Mouse (Mus musculus) neutrophil, adult 5-6 weeks (primary cell): ENCODE measurements around the gene Dnah17. TPM values are rescaled to one million over a fixed set of nuclear protein-coding genes. Genes with fewer than 3 reads are reported as not detected.

Experiments
- ATAC-seq: fragments of 151-379, 151-347 bp; 2 replicates; pipeline ENCODE4 v1.8.0; 2017; ENCODE audit warnings: mild to moderate bottlenecking, moderate TSS enrichment; ENCODE audit not compliant: insufficient number of reproducible peaks, poor library complexity, low FRiP score, severe bottlenecking; ENCODE audit errors: extremely low read depth
- total RNA-seq: library from RNA; stranded (forward); fragments of 200-1000 nt; gene quantifications from 2 replicates; pipeline ENCODE4 v1.2.3, GENCODE M21; 2017

Gene Dnah17
- total RNA-seq, 1 experiment from 2014 or later: 1.3 TPM

DNA sequence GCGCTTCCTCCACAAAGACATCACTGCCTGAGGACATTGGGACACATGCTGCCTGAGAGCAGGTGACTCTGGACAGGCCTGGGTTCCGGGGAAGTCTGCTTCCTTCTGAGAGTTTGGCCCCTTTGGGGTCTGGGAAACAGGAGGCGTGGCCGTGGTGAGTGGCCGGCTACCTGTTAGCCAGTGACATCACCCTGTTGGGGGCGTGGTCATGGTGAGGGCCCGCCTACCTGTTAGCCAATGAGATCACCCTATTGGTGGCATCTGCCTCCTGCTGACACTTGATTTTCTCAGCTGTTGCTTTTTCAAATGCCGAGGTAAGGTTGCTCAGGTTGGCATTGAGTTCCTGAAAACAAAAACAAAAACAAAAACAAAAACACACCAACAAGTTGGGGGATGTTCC, 80.8 kb downstream of the Dnah17 start:
- no peak for ATAC-seq

DNA sequence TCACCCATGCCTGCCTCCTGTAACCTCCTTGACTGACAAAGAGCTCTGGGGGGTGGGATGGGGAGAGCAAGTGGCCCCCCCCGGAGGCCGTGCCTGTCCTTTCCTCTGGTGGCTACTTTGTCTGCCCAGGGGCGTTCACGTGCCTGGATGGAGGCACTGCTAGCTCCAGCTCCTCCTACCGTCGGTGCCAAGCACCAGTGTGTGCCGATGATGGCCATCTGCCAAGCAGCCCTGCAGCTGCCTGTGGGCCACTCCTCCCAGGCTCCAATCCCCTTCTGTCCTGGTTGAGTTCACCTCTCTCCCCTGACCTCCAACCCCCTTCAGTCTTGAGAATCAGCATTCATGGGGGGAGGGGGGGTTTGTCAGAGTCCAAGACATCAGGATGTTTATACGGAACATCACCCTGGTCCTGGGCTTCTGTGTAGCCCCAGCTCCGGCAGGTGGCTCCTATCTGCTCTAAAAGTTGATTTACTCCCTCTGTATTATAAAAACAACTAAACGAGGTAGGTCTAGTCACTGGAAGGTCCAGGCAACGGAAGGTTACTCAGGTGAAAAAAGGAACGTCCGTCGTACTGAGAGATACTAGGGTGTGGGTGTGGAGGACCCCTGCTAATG, 87.0 kb downstream of the Dnah17 start:
- no peak for ATAC-seq

DNA sequence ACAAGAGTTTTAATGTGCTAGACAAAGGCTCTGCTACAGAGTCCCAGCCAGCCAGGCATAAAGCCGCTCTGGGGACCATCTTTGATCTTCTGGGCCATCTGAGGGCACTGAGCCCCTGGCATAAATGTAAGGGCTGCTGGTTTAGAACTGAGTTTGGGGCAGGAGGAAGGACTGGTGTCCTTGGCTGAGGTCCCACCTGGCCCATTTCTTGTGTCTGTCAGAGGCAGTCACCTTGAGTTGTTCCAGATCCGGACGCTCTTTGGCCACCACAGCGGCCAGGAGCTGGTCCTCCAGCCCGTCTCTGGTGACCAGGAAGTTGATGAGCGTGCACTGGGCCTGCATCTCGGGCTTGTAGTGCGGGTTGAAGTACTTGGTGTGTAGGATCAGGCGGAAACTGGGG, 87.6 kb downstream of the Dnah17 start:
- no peak for ATAC-seq

DNA sequence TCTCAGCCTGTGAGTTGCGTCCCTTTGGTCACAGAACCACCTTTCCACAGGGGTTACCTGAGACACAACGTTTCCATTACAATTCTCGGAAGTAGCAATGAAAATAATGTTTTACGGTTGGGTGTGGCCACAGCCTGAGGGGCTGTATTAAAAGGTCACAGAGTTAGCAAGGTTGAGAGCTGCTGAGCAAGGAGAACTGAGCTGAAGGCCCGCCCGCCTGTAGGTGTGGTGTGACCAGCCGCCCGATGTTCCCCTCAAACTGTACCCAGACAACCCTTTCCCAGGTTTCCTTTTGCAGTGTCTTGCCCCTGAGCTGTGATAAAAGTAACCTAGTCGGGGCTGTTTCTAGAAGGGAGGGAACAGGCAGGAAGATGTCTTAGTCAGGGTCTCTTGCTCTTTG, 95.4 kb downstream of the Dnah17 start:
- ATAC-seq: no peak

DNA sequence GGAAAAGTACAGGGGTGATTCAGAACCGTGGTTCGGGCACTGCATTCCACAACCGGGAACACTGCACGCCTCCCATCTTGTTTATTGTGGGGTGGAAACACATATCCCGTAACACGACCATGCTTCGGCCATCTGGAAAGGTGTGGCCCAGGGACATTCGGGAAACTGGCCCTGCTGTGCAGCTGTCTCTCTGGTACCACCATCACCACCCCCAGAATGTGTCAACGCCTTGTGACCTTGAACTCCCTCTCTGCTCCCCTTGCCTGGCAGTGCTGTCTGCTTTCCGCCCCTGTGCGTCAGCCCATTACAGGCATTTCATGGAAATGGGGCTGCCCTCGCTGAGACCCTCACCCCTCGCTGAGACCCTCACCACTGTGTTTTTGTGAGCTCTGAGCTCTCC, 96.0 kb downstream of the Dnah17 start:
- ATAC-seq: no peak

DNA sequence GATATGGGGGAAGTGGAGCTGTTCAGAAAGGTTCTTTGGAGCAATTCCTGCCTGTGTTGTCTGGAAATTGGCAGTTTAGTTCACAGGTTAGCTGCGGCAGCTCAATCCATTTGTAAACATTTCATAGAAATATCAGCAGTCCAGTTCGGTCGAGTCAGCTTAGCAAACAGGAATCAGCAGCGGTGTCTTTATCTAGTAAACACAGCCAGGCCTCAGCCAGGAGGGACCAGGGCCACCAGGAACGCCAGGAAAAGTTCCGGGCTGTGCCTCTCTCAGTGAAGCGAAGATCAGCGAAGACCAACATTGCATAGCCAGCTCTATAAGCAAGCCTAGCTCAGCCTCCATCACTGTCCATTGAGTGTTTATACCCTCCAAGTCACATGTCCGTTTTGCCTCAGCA, 99.3 kb downstream of the Dnah17 start:
- no peak for ATAC-seq

DNA sequence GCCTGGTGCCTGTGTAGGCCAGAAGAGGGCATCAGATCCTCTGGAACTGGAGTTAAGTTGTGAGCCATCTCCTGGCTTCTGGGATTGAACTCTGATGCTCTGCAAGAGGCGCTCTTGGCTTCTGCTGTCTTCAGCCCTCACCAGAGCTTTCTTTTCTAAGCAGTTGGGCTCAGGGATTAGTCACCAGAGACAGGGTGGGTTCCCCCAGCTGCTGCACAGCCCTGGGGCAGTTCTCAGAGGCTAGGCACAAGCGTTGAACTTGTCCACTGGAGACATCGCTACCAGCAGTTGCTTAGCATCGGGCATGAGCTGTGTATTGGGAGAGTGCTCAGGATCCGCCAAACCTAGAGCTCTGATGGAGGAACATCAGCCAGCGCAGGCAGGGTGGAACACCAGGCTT, 101.3 kb downstream of the Dnah17 start:
- no peak for ATAC-seq

DNA sequence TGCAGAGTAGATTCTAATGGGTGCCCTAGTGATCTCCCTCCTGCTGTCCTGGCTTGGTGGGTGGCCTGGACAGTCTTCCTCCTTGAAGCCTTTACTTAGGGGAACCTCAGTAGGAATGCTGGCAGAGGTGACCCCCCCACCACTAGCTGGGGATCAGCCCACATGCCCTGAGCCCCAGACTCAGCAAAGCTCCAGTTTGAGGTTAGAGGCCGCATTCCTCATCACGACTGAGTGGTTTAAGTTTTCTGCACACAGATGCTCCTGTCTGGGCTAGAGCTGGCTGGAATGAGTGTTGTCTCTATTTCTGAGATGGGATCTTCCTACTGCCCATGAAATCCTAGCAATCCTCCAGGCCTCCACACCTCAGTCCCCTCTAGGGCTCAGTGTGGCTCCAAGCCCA, 106.3 kb downstream of the Dnah17 start:
- no peak for ATAC-seq

DNA sequence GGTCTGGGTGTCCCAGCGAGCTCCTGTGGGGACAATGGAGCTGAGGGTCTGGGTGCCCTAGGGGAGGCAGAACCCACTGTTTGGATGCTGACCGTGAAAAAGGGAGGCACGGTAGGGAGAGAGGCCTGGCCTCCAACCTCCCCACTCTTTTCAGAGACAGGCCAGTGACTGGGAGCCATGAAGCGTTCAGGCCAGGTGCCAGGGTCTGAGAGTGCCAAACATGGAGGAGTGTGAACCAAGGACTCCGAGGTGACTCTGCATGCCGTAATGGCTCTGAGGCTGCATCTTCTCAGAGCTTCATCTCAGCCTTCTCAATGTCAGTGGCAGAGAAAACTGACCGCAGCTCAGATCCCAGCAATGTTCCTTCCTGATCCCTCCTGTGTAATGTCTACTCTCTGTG, 107.0 kb downstream of the Dnah17 start:
- ATAC-seq: no peak

DNA sequence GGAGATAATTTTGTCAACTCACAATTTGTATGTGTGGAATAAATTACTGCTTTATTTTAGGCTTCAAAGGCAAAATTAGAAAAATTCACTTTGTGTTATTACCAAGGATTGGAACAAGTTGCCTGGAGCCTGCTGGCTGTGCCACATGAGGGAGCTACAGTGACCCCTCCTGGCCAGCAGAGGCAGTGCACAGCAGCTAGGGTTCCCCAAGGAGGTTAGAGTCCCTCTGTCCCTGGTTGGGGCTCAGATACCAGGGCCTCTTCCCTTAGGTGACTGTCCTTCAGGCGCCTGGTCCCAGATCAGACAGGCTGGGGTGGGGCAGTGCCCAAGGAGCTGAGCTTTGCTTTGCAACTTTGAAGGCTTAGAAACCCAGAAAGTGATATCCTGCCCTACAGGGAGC, 108.6 kb downstream of the Dnah17 start:
- ATAC-seq: peak; percentile 72

DNA sequence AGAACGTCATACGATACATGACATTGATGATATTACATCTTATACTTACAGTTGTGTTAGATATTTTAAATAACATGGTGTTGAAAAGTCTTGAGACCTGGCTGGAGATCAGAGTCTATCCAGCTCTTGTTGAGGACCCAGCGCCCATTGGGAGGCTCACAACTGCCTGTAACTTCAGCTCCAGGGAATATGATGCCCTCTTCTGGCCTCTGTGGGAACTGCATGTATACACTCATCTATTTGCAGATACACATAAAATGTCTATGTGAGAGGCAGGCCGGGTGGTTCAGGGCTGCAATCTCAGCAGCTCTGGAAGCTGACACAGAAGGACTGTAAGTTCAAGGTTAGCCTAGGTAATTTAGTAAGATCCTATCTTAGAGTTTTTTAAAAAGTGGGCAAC, 112.1 kb downstream of the Dnah17 start:
- ATAC-seq: no peak

DNA sequence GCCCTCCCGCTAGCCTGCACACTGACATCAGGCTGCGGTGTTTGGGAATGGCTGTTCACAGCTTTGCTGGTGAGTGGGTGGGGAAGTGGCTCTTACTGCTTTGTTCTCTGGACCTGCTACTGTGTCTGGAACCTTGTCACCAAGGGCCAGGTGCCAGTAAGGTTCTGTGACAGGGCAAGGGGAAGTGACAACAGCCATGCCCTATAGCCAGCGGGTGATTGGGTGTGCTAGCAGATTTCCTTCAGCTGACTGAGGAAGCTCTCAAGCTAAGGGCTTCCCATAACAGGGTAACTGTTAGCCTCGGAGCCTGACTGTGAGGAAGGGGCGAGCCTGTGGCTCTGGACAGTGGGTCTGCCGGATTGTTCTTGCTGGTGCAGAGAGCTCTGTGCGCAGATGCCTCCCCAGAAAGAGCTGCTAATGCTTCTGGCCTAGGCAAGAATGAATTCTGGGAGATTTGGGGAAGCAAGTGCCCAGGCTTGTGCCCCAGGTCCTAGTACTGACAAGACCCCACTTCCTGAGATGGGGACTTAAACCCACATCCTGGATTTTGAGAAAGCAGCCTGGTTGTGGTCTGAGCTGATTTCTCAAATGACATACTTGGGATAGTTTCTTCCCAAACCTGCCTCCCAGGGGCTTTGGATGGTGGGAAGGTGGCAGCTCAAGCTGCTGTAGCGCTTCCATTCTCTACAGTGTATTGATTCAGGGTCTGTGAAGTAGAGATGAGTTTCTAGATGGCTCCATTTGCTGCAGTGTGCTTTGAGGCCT, 114.9 kb downstream of the Dnah17 start:
- peak; percentile 63; the same call in 1 of the 2 replicates for ATAC-seq

DNA sequence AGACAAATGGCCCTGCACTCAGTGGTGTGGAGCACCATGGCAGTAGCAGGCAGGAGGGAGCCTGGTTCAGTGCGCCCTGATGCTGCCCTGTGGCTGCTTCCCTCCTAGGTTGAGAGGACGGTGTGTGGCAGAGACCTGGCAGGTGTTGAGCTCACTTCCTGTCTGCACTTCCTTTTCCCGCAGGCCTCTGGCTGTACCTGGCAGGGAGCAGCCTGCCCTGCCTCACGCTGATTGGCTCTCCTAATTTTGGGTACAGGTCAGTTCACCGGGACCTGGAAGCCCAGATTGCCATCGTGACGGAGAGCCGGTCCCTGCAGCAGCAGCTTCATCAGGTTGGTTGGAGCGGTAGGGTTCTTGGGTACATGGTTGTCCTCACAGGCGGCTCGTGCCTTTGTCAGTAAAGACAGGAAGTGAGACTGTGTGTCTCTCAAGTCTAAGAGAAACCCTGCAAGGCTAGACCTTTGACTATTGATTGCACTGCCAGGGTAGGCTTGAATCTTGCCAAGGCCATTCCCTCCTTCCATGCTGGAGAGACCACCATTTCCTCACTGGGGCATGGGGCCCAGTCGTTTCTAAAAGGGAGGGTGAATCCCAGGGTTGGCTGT, 115.9 kb downstream of the Dnah17 start:
- ATAC-seq: peak; percentile 40

DNA sequence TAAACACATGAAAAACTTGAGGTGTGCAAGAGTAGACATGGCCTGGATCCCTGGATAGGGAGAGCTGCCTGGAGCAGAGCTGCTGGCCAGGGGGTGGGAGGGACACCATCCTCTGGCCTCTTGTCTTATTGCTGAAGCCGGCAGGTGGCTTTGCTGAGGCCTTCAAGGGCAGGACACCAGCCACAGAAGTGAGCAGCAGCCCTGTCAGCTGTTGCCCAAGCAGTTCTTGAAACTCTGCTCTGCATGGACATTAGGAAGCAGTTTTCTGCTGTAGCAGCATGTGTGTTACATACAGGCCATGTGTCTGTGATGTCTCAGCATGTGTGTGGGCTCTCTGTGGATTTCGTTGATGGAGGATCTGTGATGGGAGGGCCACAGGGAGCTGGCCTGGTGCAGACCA, 117.1 kb downstream of the Dnah17 start:
- no peak for ATAC-seq

DNA sequence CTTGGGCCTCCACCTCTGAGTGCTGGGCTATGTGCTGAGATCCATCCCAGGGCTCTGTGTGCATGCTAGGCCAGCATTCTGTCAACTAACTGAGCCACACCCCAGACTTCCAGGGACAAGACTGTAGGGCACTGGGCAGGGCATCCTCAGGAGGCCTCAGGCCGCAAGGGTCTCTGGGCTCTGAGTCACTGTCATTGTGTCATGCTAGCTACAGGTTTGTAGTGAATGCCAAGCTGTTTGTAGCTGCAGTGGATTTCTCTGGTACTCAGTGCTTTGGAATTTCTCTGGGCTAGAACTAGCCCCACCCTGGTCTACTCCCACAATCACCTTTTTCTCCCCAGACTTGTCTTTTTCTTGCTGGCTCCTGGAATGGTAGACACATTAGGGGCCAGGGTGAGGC, 117.8 kb downstream of the Dnah17 start:
- no peak for ATAC-seq

DNA sequence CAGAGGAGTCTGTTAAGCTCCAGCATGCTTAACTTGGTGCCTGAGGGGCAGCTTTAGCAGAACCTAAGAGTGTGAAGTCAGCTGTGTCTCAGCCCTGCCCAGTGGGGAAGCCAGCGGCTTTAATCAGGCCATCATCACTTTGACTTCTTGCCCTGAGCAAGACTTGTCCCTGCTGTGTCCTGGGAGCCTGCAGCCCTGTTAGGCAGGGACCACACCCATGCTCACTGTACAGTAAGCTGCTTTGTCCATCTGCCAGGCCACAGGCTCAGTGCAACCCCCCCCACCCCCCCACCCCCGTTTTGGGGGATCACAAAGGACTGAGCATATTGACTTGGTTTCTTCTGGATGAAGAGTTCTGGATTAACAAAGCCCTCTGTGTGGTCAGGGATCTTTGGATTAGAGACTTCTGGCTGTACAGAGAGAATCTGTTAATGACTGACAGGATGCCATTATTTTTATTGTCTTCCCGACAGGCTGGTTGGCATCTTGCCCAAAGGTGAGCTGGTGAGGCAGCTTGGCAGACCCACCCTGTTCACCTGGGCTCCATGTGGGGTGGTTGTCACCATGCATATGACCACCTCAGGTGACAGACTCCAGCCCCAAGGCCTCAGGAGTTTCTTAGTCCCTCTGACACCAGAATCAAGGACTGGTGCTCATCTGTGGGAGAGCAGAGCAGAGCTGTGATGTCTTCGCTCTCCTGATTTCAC, 120.4 kb downstream of the Dnah17 start:
- no peak for ATAC-seq

DNA sequence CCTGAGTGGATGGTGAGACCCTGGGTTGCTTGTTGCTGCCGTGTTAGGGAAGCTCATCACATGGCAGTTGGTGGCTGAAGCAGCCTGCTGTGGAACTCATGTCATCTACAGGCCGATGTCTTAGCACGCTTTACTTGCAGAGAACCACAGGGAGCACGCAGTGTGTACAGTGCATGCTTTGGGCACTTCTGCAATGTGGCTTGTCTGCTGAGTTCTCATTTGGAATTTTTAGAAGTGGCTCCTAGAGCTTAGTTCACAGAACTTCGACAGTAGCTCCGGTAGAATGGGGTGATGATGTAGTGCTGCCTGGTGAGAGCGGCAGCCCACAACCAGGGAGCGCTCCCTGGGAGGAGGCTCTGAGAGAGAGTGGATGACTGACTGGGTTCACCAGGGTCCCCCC, 121.6 kb downstream of the Dnah17 start:
- ATAC-seq: no peak

DNA sequence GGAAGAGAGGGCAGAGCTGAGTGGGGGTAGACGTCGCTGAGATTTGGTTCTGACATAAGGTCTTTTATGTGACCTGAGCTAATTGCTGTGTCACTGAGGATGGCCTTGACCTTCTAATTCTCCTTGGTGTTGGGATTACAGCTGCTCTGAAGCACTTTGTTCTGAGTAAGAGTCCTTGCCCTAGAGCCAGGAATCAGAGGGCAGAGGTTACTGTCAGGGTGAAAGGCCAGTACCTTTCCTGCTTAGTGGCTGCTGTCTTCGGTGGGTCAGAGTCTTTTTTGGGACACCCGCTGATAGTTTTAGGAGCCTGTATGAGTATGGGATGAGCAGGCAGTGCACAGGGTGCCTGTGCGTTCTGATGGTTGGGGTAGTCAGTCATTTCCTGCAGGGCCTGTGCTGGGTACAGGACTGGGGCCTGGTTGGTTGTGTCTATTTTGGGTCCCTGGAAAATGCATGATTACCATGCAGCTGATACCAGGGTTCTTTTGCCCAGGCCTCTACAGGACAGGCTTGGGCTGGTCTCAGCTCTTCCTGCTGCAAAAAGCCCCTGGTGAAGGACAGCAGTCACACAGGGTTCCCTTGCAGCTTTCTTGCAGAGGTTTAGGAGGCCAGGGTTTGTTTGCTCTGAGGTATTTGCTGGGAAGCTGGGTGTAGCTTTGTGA, 122.2 kb downstream of the Dnah17 start:
- no peak for ATAC-seq

DNA sequence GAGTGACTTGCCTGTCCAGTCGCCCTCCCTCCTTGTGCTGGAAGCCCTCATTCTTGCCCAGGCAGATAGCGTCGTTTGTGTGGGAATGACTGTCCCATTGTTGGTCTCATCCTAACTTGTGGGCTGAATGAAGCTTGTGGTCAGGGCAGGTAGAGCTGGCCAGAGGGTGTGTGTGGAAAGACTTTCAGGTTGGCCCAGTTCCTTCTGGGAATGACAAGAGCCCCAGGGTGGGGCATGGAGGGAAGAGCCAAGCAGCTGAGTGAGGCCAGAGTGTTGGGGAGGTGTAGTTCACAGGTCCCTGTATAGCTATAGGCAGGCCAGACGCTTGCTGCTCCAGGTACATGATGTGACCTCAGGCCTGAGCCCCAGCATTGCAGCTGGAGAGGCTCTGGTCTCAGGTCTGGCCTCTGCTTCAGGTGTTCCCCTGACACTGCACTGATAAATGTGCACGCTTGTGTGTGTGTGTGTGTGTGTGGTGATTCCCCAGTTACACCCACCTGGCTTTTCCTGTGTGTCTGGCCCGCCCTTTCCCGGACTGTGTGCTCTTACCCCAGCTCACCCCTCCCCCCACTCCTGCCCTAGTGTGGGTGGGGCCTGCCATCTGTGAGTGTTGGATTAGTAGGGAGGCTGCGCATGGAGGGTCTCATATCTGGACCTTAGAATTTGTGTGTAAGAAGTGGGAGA, 122.8 kb downstream of the Dnah17 start:
- no peak for ATAC-seq
